Mouse (Mus musculus): ENCODE measurements around the gene Zmym6.

DNA sequence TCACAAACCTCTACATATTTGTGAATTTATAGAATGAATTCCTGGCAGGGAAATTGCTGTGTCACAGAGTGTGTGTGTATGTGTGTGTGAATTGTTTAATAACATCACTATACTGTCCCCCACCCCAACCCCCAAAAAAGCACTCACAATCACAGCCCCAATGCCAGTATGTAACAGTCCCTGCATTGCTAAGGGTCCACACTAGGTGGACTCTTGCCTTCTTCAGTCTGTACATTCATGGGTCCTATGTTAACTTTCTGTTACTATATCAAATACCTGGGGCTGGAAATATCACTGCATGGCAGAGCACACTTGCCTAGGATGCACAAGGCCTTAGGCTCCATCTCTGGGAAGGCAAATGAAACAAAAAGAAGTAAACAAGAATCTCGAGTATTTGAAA lies 57.5 kb downstream of the Zmym6 start:
- TF ChIP-seq CTCF (conservative IDR thresholded peaks at IDR 0.05; ENCODE audit: low read length) (no peak), NANOG (IDR thresholded peaks at IDR 0.05; ENCODE audit: borderline replicate concordance, low read length) (no peak), POU5F1 (IDR thresholded peaks at IDR 0.05; ENCODE audit: borderline replicate concordance, low read length) (no peak)
